Mouse (Mus musculus) intestine, postnatal 0 days (tissue): ENCODE results near the gene Tulp3. TPM values are rescaled to one million over a fixed set of nuclear protein-coding genes. Genes with fewer than 3 reads are reported as not detected.

Experiments used
- ATAC-seq: fragments of 200-750 bp; cut with Nextera tagmentation; 2 replicates; pipeline ENCODE4 v1.8.0; 2017; ENCODE audit warnings: mild to moderate bottlenecking, moderate TSS enrichment, moderate library complexity
- H3K27ac ChIP-seq: fragments of 300-500 bp; sonication (generic); 2 replicates; pipeline ENCODE4 v1.5.1; 2014; ENCODE audit warnings: mild to moderate bottlenecking, low read depth, low read length, moderate library complexity
- H3K27me3 ChIP-seq: fragments of 300-500 bp; sonication (generic); replicated peaks from 2 replicates; pipeline ENCODE4 v1.6.1; 2014; ENCODE audit warnings: low read length, mixed read lengths; ENCODE audit not compliant: control insufficient read depth, insufficient read depth
- H3K36me3 ChIP-seq: fragments of 300-500 bp; sonication (generic); 2 replicates; pipeline ENCODE4 v1.6.1; 2014; ENCODE audit warnings: mild to moderate bottlenecking, moderate library complexity; ENCODE audit not compliant: control insufficient read depth, insufficient read depth
- H3K4me1 ChIP-seq: fragments of 300-500 bp; sonication (generic); replicated peaks from 2 replicates; pipeline ENCODE4 v1.6.1; 2014; ENCODE audit warnings: antibody characterized with exemption, low read length, mixed read lengths; ENCODE audit not compliant: control insufficient read depth, insufficient read depth
- H3K4me2 ChIP-seq: fragments of 300-500 bp; sonication (generic); replicated peaks from 2 replicates; pipeline ENCODE4 v1.6.1; 2014; ENCODE audit warnings: low read depth, mild to moderate bottlenecking, moderate library complexity
- H3K4me3 ChIP-seq: fragments of 300-500 bp; sonication (generic); 2 replicates; pipeline ENCODE4 v1.5.1; 2014; ENCODE audit warnings: low read depth, low read length
- H3K9ac ChIP-seq: fragments of 300-500 bp; sonication (generic); 2 replicates; pipeline ENCODE4 v1.6.1; 2014; ENCODE audit warnings: mild to moderate bottlenecking, low read depth, low read length
- H3K9me3 ChIP-seq: fragments of 300-500 bp; sonication (generic); 2 replicates; pipeline ENCODE4 v1.6.1; 2016; ENCODE audit warnings: mixed run types; ENCODE audit not compliant: control insufficient read depth
- CTCF ChIP-seq: sonication (generic); IDR thresholded peaks from 2 replicates; pipeline ENCODE4 v1.5.1; 2016; ENCODE audit warnings: low read depth, mild to moderate bottlenecking, control low read depth, antibody characterized with exemption, moderate library complexity
- WGBS: fragments of 180-500 bp; shearing (Covaris S2); extraction: QIAGEN DNeasy Blood & Tissue Kit; methylation state at CpG from one replicate; pipeline ENCODE4 v1.1.7; 2014; 5-methylcytosine and 5-hydroxymethylcytosine counted together
- polyA plus RNA-seq: library from polyadenylated mRNA; unstranded; fragments of >200 nt; fragmentation: Nextera tagmentation; extraction: Ambion mirVana; gene quantifications from 2 replicates; pipeline ENCODE4 v1.2.1, GENCODE M21; 2015

The Tulp3 gene
- polyA plus RNA-seq, 1 experiment from 2014 or later: 3.0 TPM

DNA sequence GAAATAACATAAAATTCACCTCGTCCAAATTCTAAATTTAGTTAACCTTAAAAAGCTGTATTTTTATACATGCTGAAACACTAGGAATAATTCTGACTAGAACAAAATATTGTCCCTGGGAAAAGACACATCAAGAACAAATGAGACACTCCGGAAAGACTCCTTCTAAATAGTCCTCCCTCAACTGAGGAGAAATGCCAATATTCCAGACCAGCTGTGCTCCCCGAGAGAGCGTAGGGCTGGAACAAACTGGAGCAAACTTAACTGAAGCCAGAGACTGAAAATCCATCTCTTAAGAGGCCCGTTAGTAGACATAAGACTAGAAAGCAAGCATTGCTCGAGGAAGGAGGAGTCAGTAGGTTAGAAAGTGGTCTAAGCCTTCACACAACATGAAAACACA is 8.9 kb downstream of the Tulp3 start:
- Histone ChIP-seq H3K27me3 (no peaks in the 10 kb centered on the region), H3K4me3 (no peak overlapping the region), H3K4me2 (no peak overlapping the region), H3K36me3 (no peaks in the 10 kb centered on the region), H3K27ac (no peak overlapping the region), H3K4me1 (no peaks in the 10 kb centered on the region), H3K9ac (no peak overlapping the region), H3K9me3 (no peaks in the 10 kb centered on the region)
- ATAC-seq: no peak
- no peak for TF ChIP-seq CTCF
- WGBS: 72% methylated on average over 6 of the region's 6 CpGs

- H3K36me3 ChIP-seq: no peaks in the 10 kb centered on the region
- H3K27me3 ChIP-seq: no peaks in the 10 kb centered on the region
- 85% methylated on average over 10 of the region's 10 CpGs for whole genome bisulfite sequencing
- H3K9ac ChIP-seq: no peak overlapping the region
- ATAC-seq: no peak
- no peaks in the 10 kb centered on the region for H3K4me1 ChIP-seq
- H3K27ac ChIP-seq: no peak overlapping the region
- no peak overlapping the region for H3K4me3 ChIP-seq
- TF ChIP-seq CTCF: no peak
- H3K9me3 ChIP-seq: no peaks in the 10 kb centered on the region
- H3K4me2 ChIP-seq: no peak overlapping the region
These were observed 10.0 kb downstream of the Tulp3 start for GRCm38 (mm10) chr6:128345623-128346022.

- Histone ChIP-seq H3K27me3 (no peaks in the 10 kb centered on the region), H3K9me3 (no peaks in the 10 kb centered on the region), H3K4me2 (no peak overlapping the region), H3K27ac (no peak overlapping the region), H3K4me3 (no peak overlapping the region), H3K9ac (no peak overlapping the region), H3K36me3 (no peaks in the 10 kb centered on the region), H3K4me1 (no peaks in the 10 kb centered on the region)
- 84% methylated on average over 11 of the region's 11 CpGs for WGBS
- ATAC-seq: no peak
- no peak for TF ChIP-seq CTCF
These were observed 13.5 kb downstream of the Tulp3 start for GRCm38 (mm10) chr6:128341956-128342723.

GRCm38 (mm10) chr6:128338876-128339275 is 16.8 kb downstream of the Tulp3 start:
- H3K4me3 ChIP-seq: no peak overlapping the region
- H3K27ac ChIP-seq: no peak overlapping the region
- no peak for TF ChIP-seq CTCF
- no peak overlapping the region for H3K4me2 ChIP-seq
- H3K4me1 ChIP-seq: no peaks in the 10 kb centered on the region
- H3K27me3 ChIP-seq: no peaks in the 10 kb centered on the region
- WGBS: 42% methylated on average over 5 of the region's 5 CpGs
- no peak overlapping the region for H3K9ac ChIP-seq
- H3K9me3 ChIP-seq: no peaks in the 10 kb centered on the region
- no peaks in the 10 kb centered on the region for H3K36me3 ChIP-seq
- no peak for ATAC-seq

DNA sequence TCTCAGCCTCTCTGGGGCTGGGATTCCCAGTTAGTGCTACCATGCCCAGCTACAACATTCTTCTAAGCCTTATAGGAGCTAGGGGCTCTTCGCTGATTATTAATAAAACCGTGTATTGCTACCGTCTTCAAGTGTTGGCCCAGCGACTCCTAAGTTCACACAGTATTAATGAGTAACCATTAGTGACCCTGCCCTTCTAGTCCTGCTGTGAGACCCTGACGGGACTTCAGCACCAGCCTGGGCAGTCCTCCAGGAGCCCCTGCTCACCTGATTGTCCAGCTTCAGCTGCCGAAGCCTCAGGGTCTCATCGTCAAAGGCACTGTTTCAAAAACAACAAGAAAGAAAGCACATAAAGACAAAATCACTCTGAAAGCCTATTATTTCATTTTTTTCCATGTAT is 18.2 kb downstream of the Tulp3 start:
- Histone ChIP-seq H3K27ac (no peak overlapping the region), H3K4me3 (no peak overlapping the region), H3K9ac (no peak overlapping the region), H3K9me3 (no peaks in the 10 kb centered on the region), H3K27me3 (no peaks in the 10 kb centered on the region), H3K36me3 (0 out of 2 replicates have a peak, but pooled peaks cover 4% of the 10 kb centered on the region), H3K4me2 (no peak overlapping the region), H3K4me1 (no peaks in the 10 kb centered on the region)
- 54% methylated on average over 7 of the region's 7 CpGs for WGBS
- TF ChIP-seq CTCF: no peak
- ATAC-seq: no peak

DNA sequence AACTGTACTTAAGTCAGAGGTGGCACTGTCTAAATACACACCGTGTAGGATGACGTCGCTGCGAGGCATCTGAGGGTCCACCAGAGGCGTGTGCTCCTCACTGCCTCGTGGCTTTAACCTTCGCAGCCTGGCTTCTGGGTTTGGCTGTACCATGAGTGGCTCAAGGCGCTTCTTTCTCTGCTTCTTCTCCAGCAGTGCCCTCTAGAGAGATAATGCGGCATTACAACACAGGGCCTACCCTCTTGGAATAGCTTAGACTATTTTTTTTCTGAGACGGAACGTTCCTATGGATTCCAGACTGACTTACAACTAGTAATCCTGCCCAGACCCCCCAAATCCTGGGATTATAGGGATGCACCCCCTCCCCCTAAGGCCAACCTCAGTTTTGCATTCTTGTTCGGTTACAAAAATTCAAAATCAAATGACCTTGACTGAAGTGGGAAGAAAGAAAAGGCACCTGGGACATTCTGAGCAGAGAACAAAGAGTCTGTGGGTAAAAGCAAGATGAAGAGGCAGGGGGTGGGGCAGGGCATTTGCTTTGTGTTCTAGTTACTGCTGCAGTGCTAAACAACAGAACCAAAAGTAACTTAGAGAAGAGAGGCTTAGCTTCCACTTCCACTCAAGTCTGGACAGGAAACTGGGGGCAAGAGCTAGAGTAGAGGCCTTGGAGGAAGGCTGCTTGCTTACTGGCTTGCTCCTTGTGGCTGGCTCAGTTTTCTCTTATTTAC is 21.1 kb downstream of the Tulp3 start:
- TF ChIP-seq CTCF: peak; percentile 83
- Histone ChIP-seq H3K4me1 (no peaks in the 10 kb centered on the region), H3K27me3 (no peaks in the 10 kb centered on the region), H3K9ac (no peak overlapping the region), H3K36me3 (peaks cover 11% of the 10 kb centered on the region), H3K27ac (no peak overlapping the region), H3K4me2 (no peak overlapping the region), H3K4me3 (no peak overlapping the region), H3K9me3 (no peaks in the 10 kb centered on the region)
- 21% methylated on average over 12 of the region's 12 CpGs for WGBS
- peak; percentile 49; the same call in 1 of the 2 replicates for ATAC-seq
